Mouse (Mus musculus) Muller cell, postnatal 12 days (primary cell): ENCODE data around the gene Gm42906.

Experiments
- DNase-seq: peaks from one replicate; pipeline ENCODE4 v3.0.0-alpha.2; 2015; ENCODE audit errors: inconsistent ontology term

The Gm42906 gene

GRCm38 (mm10) chr5:151149509-151149908 lies 278.5 kb downstream of the Gm42906 start:
- no peak for DNase-seq

GRCm38 (mm10) chr5:151148079-151148478 lies 279.9 kb downstream of the Gm42906 start:
- no peak for DNase-seq

- DNase-seq: no peak
These were observed 282.2 kb downstream of the Gm42906 start for GRCm38 (mm10) chr5:151145807-151146206.

GRCm38 (mm10) chr5:151143955-151144354 lies 284.0 kb downstream of the Gm42906 start:
- no peak for DNase-seq

DNA sequence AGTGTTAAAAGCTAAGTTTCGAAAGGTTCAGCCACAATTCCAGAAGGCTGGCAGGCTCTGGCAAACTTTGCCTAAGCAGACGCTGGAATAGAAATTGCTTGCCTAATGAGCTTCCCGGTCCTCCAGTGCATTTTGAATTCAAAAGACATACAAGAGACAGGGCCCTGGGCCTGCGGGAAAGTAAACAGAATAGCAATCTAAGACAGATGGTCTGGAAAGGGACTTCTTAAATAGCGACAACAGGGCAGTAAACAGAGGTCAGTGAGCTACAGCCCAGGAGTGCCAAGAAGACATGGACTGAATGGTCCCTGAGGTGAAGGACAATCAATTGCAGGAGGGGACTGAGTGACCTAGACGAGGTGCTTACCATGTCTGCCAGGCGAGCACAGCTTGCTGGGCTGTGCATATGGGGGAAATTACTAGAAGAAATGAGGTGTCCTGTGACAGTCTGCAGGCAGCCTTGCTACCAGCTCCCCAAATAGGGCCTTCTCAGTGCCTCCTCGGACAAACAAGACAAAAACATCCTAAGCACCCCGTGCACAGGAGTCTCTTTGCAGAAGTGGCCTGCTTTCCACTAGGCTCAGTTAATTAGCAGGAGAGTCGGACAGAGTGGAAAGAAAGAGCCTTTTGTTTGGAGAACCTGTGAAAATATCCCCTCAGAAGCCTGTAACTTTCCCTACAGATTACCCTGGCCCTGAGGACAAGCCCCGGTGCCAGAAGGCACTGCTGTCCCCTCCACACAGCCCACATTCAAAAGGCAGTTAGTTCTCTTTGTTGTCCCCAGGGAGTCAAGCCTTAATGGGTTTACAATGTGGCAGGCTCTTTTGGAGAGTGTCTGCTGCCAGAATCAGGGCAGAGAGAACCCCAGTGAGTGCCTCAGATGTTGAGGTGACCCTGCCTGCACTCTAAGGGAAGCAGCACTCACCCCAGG lies 285.0 kb downstream of the Gm42906 start:
- peak; percentile 74 for DNase-seq

DNA sequence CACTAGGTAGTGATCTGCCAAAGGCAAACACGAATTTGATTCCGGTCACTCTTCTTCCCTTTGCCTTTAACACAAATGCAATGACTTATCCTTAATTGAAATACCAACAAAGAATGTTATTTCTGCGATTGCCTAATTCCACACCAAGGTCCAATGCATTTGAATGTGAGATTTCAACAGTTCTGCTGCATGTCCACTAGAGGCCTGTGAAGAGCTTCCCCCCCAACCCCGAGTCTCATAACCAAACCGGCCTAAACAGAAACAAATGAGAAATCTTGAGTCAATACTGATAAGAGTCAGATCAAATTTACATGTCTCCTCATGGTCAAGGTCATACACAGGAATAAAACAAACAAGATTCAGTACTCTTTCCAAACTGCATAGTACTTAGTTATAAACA lies 285.7 kb downstream of the Gm42906 start:
- peak; percentile 85 for DNase-seq

GRCm38 (mm10) chr5:151137901-151138300 lies 290.1 kb downstream of the Gm42906 start:
- no peak for DNase-seq

GRCm38 (mm10) chr5:151137311-151137710 lies 290.7 kb downstream of the Gm42906 start:
- DNase-seq: no peak

DNA sequence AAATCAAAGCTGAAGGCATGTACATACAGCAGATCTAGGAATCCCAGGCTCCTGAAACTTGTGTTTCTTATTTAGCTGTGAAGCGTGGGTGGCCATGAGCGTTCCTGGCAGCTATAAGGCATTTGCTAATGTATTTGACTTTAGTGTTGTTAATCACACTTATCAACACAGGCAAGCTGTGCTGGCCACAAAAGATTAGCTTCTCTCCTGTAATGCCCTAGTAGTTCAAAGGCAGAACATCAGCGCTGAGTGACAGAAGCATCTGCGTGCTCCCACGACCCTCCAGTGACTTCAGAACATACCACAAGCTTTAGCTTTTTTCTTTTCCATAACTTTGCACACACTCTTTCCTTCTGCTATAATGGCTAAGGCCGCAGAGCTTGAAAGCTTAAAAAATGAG lies 292.0 kb downstream of the Gm42906 start:
- DNase-seq: no peak

DNA sequence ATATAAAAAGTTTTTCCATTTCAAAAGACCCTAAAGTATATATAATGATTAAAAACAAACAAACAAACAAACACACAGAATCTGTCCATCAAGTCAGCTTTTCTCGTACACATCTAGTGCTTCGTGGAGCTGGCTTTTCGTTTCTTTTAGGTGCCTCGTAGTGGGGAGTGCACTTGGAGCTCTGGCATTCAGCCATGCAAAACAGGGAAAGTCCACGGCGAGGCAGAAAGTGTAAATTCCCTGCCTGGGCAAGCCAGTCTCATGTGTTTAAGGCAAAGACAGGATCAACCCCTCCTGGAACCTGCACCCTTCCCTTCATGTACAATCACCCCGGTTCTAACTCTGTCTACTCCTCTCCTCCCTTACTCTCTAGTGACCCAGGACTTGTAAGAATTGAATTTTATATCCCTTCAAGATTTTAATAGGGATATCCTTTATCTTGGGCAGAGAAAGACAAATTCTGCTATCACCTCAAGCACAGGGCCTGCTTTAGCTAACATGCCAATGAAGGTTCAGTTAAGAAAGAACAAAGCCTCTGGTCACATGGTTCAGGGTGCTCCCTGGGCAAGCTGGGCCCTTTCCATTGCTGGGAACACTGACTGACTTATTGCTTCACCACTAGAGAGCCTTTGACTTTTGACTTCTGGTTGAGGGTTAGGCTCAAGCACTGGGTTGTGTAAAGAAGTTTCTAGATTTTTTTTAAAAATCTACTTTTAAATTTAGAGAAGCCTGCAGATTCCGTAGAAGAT lies 292.7 kb downstream of the Gm42906 start:
- DNase-seq: no peak

DNA sequence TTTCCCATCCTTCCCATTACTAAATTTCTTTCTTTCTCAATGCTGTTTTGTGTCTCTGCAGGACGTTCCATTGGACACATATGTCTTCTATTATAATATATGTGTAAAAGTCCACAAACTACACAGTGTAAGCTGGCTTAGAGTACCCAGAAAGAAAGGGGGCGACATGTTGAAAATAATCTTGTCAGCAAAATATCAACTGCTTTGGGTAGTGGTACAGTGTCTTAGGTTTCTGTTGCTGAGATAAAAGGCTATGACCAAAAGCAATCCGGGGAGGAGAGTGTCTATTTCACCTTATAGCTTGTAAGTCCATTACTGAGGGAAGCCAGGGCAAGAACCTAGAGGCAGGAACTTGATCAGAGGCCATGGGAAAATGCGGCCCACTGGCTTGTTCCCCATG lies 293.8 kb downstream of the Gm42906 start:
- no peak for DNase-seq

DNA sequence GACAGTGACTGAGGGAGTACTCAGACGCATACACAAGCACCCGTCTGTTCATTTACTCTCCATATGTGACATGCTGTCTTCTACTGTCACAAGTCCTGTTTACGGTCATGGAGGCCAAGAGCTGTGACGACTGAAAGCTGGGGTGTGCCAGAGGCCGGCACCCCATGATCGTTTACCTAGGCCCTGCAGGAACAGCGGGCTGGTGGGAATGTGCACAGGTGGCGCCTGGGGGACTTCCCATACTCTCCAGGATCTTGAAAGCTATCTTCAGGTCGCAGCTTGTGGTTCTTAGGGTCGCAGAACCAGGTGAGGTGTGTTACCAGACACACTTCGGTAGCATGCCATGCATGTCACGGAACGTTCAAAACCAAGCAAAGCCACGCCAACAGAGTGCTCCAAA lies 294.2 kb downstream of the Gm42906 start:
- DNase-seq: no peak

DNA sequence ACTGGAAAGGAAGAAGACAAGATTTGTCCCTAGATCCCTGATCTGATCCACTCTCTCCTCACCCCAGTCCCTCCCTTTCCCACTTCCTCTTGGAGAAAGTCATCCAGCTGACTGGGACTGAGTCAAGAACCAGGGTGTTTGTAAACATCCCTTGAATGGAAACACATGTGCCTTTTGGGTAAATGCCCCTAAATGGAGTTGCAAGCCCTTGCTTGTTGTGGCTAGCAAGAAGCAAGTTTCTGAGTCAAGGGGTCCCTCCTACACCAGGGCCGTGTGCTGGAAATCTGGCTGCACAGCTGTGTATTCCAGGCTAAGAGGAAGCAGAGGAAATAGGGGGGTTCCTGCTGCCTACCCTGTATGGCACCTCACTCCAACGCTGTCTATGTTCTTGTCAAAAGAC lies 298.2 kb downstream of the Gm42906 start:
- DNase-seq: no peak

DNA sequence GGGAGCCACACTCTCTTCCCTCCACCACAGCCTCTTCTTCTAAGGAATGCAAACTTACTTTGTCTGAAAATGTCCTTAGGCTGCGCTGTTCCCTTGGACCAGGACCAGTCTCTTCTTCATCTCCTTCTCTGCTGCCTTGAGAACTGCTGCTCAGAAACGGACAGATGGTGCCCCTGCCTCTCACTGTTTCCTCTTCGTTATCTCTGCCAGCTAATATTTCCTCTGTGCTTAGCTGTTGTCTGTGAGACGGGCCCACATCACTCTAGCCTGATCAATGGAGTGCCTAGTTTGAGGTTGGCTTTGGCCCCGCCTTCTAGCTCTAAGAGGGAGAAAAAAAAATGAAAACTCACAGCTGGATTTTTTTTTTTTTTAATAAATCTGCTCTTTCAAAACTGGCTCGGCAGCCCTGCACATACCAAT lies 300.7 kb downstream of the Gm42906 start:
- DNase-seq: no peak

DNA sequence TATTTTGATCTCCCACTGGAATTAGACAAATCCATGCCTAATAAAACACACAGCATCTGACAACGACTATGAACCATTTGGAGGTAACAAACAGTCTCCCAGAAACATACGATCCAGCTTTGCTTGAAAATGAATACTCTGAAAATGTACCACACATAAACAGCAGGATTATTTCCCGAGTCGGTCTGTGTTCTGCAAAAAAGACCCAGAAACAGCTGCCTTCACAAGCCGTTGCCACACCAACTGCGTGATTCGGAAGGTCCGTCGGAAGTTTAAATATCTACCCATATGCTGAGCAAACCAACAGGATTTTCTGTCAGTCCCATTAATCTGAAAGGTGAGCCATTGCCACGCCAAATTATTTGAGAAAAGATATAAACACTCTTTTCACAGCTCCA lies 301.4 kb downstream of the Gm42906 start:
- no peak for DNase-seq

- no peak for DNase-seq
These were observed 301.9 kb downstream of the Gm42906 start for GRCm38 (mm10) chr5:151125985-151126607.

DNA sequence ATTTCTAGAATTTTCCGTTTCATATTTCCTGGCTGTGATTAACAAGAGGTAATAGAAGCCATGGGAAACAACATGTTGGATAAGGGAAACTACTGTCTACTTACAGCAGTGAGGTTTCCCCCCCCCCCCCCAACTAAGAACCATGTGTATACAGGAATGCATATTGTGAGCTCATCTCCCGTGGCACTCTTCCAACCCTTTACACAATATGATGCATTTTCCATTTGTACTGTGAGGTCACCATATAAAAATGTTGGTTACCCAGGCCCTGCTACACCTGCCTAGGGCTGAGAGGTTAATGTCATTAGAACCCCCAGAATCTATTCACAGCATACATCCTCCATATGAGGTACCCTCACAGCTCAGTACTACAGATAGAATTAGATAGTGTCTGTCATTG lies 310.1 kb downstream of the Gm42906 start:
- DNase-seq: peak; percentile 83

- DNase-seq: peak; percentile 26
These were observed 311.6 kb downstream of the Gm42906 start for GRCm38 (mm10) chr5:151116192-151116887.

- DNase-seq: peak; percentile 81
These were observed 315.2 kb downstream of the Gm42906 start for GRCm38 (mm10) chr5:151112743-151113142.

DNA sequence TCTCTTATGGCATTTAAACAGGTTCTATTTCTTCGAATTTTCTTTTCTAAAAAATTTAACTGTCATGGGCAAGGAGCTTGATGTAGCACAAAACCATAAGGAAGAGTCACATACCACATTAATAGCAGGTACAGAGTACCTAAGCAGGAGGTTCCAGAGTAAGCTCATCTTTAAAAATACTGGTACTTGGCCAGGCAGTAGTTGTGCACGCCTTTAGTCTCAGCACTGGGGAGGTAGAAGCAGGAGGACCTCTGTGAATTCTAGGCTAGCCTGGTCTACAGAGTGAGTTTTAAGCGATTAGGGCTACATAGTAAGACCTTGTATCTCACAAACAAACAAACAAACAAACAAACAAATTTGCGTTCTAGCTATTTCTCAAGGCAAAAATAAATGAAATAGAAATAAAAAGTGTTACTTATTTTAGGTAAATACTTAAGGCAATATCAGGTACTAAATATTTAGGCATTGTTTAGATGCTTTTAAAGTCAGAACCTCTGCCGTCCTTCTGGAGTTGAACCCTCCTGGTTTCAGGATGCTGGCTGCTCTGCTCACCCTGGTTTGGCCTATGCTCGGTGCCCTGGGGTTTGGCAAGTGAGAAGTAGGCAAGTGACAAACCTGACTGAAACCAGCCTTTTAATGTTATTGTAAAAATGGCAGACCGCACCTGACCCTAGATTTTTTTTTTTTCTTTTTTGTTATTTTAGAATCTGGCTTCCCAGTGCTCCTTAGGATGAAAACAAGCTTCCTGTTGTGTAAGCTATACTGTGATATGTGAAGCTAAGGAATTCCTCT lies 316.7 kb downstream of the Gm42906 start:
- DNase-seq: no peak

GRCm38 (mm10) chr5:151110461-151110908 lies 317.5 kb downstream of the Gm42906 start:
- DNase-seq: peak; percentile 66
